Mouse (Mus musculus) adrenal gland, postnatal 14 days (tissue): ENCODE data around the gene Mlph. TPM values are rescaled to one million over a fixed set of nuclear protein-coding genes. Genes with fewer than 3 reads are reported as not detected.

Experiments
- DNase-seq: peaks from one replicate; pipeline ENCODE4 v3.0.0; 2021; ENCODE audit warnings: mixed read lengths
- total RNA-seq: library from RNA; stranded (reverse); gene quantifications from 2 replicates; pipeline ENCODE4 v1.2.3, GENCODE M21; 2021

Gene Mlph
- total RNA-seq, 1 experiment from 2014 or later, result 1.6 TPM

- DNase-seq, result no peak
Observed at GRCm38 (mm10) chr1:90969347-90969784, 54.5 kb downstream of the Mlph start, which contains the start of gene Rab17. Gene Rab17, minus strand, starts transcription at chr1:90969661.

DNA sequence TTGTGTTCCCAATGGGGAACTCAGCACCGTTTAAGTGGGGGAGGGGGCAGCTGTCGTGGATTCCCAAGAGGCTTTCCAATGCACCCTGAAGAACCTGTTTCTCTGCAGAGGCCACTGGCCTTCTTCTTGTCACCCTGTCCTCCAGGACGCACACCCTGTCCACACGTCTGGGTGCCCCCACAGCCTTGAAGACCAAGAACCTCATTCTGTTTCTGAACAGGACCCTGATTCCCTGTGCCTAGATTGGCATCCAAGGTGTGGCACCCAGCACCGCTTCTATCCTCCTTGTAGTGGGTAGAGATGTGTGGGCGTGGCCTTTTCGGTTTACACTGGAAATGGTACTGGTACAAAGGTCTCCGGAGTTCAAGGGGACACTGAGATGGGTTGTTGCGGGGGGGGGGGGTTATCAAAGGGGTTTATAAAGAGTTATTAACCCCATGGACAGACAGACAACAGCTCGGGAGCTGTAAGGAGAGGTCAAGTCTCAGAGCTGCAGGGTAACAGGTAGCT, 55.1 kb downstream of the Mlph start:
- DNase-seq, result no peak

DNA sequence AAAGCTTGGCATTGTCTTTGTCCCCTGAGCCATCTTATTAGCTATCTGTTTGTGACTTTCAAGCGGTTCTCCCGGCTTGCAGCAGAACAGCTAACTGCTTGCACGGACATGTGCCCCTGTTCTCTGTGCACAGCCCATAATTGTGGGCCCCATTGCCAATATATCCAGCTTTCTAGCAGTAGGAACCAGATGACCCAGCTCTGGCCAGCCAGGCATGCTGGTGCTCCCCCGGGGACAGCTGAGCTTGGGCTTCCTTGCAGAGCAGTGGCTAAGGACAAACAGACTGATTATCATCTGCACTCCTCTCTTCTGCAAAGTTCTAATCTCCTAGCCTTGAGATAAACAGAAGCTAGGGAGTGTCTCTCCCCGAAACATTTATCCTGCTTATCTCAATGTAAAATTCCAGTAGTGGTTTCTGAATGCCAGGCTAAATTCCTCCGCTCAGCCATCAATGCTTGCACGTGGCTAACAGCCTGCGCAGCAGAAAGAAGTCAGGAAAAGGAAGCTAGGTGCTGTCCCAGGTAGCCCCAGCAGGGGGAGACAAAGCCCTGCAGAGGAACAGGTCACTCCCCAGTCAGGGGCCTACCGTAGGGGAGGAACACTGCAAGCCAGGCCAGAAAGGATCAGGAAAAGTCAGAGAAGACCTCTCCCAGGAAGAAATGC, 58.2 kb downstream of the Mlph start:
- peak; percentile 96 for DNase-seq

DNA sequence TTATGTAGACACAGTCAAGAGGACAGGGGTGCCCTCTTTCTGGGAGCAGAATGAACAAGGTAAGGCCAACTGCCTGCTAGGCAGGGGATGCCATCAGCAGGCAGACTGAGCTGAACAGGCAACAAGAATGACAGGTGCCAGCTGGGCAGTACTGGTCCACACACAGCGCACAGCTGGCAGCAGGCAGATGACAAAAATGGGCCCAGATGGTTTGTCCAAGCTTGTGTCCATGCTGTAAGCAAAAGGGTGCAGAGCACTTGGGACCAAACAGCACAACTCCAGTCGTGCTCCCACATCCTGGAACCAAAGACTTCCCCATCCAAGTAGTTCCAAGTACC, 58.7 kb downstream of the Mlph start:
- no peak for DNase-seq

DNA sequence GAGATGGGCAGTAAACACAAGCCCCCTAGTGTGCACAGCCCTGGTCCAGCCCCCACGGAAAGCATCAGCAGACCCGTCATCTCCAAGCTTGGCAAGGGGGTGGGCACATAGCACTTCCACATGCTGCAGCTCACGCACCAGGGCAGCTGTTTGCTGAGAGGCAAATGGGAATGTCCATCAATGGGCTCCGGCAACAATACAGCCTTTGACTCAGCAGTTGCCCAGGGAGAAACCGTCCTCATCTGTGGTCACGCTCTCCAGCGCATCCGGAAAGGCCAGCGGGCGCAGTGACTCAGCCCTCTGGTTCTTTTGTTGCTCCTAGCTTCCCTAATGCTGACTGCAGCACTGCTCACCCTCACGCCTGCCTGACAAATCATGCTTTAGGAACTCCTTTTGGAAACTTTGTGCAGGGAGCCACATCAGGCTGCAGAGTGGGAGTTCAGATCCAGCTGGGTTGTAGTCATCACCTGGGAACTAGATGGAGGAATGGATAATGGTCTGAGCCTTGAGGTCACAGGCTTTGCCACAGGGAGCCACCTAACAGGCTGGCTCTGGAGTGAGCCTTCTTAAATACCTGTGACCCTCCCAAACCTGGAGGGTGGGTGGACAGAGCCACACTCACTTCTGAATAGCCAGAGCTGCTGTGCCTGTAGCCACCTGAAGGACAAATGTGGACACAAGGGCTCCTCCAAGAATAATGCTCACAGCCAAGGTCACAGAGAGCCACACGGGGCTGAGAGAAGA, 60.2 kb downstream of the Mlph start:
- DNase-seq, result peak; percentile 84

- no peak for DNase-seq
Observed at GRCm38 (mm10) chr1:90975960-90976359, 61.1 kb downstream of the Mlph start.

DNA sequence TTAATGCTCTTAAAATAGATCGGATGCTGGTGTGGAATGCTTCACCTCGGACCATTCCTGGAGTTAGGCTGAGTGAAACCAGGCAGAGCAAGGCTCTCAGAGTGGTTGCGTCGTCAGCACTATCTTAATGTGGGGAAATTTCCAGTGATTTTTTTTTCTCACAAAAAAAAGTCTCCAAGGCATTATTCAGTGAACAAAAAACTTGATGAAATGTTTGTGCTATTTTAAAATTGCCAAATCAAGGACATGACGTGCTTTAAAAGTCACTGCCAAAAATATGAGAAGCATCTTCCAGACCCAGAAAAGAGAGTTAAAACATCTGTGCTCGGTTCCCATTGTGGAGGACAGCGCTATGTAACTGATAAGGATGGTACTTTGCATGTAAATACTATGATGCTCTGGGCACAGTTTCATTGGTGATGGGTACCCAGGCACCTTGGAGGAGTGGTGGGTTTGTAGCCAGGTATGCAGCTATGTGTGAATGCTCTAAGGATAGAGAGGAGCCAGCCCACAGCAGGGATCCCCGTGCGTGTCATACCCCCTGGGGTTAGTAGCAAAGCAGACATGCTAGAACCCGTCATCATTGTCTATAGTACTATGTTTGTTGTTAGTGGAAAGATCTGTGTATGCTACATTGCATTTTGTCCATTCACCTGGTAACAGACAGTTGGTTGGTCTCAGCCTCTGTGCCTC, 65.9 kb downstream of the Mlph start:
- peak; percentile 6 for DNase-seq

- DNase-seq, result peak; percentile 3
Observed at GRCm38 (mm10) chr1:90981346-90981745, 66.5 kb downstream of the Mlph start.

DNA sequence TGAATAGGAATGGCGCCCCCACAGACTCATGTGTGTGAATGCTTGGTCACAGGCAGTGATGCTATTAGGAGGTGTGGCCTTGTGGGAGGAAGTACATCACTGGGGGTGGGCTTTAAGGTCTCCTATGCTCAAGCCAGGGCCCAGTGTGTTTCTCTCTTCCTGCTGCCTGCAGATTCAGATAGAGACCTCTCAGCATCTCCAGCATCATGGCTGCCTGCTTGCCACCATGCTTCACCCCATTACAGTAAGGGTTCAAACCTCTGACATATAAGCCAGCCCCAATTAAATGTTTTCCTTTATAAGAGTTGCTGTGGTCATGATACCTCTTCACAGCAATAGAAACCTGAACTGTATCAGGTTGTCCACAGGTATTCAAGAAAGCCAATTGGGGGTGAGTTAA, 81.0 kb downstream of the Mlph start:
- no peak for DNase-seq

DNA sequence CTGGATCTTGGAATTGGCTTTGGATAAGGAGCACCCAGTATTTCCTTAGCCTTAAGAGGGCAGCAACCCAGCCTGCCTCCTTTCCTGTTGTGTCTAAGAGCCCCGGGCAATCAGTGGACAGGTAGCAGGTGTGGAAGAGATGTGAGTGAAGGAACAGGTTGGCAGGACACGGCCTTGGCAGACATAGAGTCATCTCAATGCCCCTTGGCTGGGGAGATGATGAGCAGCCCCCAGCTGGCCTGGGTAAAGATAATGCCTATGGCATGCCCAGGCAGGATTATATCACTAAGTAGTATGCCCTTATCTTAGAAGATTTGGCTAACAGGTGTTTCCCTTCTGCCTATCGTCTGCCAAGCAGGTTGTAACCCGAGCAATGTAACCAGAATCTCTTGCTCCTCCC, 82.3 kb downstream of the Mlph start:
- no peak for DNase-seq

DNA sequence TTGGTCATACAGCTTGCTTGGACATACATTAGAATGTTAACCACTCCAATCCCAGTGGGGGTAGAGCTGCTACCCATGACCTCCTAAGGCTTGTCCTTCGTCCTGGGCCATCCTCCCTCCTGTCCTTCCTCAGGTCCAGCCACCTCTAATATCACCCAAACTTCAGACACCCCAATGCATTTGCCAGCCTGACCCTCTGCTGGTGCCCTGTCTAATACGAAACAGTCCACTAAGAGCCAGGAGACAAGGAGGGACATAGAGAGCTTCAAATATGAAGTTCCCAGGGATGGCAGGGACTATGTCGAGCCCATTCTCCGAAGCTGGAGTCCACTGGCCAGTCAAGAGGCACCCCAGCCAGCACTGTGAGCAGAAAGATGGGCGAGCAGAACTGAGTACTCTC, 82.8 kb downstream of the Mlph start:
- no peak for DNase-seq

- DNase-seq, result peak; percentile 76
Observed at GRCm38 (mm10) chr1:90998268-90998890, 83.5 kb downstream of the Mlph start, which contains the start of gene Lrrfip1. Gene Lrrfip1, plus strand, starts transcription at chr1:90998737.

- no peak for DNase-seq
Observed at GRCm38 (mm10) chr1:90998891-90999611, 84.2 kb downstream of the Mlph start.

DNA sequence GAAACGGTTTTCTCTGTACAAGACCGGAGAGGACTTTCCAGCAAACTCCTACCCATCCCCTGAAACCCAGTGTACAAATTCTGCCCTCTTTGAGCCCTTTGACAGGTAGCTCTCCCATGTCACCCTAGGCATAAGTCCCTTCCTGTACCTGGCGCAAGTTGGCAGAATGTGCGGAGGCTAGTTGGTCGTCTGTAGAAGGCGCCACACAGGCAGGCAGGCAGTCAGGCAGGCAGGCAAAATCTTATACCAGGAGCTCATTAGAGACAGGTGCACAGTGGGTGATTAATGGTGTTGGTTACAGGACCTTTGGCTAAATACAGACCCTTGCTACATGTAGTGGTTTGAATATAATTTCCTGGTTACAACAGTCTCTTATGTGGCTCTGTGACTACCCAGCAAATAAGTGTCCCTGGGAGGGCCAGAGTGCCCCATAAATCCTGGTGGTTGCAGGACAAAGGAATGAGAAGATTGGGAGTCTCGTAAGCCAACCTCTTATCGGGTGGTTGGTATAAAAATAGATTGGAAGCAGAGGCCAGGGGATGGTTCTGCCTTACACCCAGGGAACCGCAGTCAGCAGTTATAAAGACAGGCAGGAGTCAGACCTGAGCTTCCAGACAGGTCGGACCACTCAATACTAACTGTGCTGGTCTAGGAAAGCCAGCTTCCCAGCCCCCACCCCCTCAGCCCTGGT, 85.2 kb downstream of the Mlph start:
- no peak for DNase-seq

Other genes starting within 250 kb of the Mlph start
- gene Col6a3, start 71.1 kb upstream of the Mlph start, total RNA-seq, result 70.2 and 82.4 TPM in 2 replicates
- gene Prlh, start 38.0 kb downstream of the Mlph start, total RNA-seq, result not detected in 2 replicates
- 0.64 and 2.7 TPM in 2 replicates for gene Rab17, start 54.6 kb downstream of the Mlph start, total RNA-seq
- 49.4 and 61.1 TPM in 2 replicates for gene Lrrfip1, start 83.7 kb downstream of the Mlph start, total RNA-seq
- gene Rbm44, start 230.0 kb downstream of the Mlph start, total RNA-seq, result not detected in 2 replicates